Mouse (Mus musculus): Measurements from ENCODE around the gene Cdkn1b. TPM values are rescaled to one million over a fixed set of nuclear protein-coding genes. Genes with fewer than 3 reads are reported as not detected.

Gene Cdkn1b
- polyA plus RNA-seq, 1 experiment, result 47.4 TPM

DNA sequence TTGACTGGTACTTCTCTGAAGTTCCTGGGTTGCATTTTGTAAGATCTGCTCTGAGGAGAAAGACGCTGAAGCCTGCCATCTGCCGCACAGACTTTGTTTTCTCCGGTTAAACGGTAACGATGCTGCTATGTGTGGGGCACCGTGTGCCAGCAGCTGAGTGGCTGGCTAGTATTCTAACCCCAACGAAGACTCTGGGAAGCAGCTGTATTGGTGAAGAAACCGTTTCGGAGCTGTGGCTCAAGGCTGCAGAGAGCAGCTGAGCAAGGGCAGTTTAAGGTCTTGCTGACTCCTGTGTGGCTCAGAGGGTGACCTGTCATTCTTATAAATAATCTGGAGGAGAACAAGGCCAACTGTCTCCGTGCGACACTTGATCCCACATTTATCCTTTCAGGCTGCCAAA is 33.8 kb downstream of the Cdkn1b start:
- no peak overlapping the region for H3K4me3 ChIP-seq (replicated peaks; ENCODE audit: control insufficient read depth, low read depth, low read length)
- WGBS, result 96% methylated on average over 11 of the region's 11 CpGs
- H3K4me1 ChIP-seq (ENCODE audit: control insufficient read depth, insufficient read depth, low read length), result no peaks in the 10 kb centered on the region
- no peak overlapping the region for H3K27ac ChIP-seq (ENCODE audit: control insufficient read depth, insufficient read depth, low read depth, low read length, poor library complexity)
- TF ChIP-seq CTCF (IDR thresholded peaks at IDR 0.05; ENCODE audit: control insufficient read depth, insufficient read depth, low read length), result no peak
- TF ChIP-seq POLR2A (IDR thresholded peaks at IDR 0.05; ENCODE audit: borderline replicate concordance, control insufficient read depth, low read depth, low read length), result no peak

DNA sequence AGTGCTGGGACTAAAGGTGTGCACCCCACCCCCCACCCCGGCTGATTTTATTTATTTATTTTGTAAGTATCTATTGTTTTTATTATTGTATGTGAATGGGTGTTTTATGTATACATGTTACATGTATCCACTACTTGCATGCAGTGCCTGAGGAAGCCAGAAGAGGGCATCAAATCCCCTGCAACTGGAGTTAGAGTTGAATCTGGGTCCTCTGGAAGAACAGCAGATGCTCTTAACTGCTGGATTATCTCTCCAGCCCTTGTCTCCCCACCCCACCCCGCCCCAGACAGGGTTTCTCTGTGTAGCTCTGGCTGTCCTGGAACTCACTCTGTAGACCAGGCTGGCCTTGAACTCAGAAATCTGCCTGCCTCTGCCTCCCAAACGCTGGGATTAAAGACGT is 36.2 kb downstream of the Cdkn1b start:
- H3K4me3 ChIP-seq (replicated peaks; ENCODE audit: control insufficient read depth, low read depth, low read length), result no peak overlapping the region
- 93% methylated on average over 4 of the region's 4 CpGs for WGBS
- H3K27ac ChIP-seq (ENCODE audit: control insufficient read depth, insufficient read depth, low read depth, low read length, poor library complexity), result no peak overlapping the region
- H3K4me1 ChIP-seq (ENCODE audit: control insufficient read depth, insufficient read depth, low read length), result no peaks in the 10 kb centered on the region; the same call in 1 of the 2 replicates
- TF ChIP-seq CTCF (IDR thresholded peaks at IDR 0.05; ENCODE audit: control insufficient read depth, insufficient read depth, low read length) (no peak), POLR2A (IDR thresholded peaks at IDR 0.05; ENCODE audit: borderline replicate concordance, control insufficient read depth, low read depth, low read length) (no peak)

- Histone ChIP-seq H3K4me1 (ENCODE audit: control insufficient read depth, insufficient read depth, low read length) (no peaks in the 10 kb centered on the region; the same call in 1 of the 2 replicates), H3K27ac (ENCODE audit: control insufficient read depth, insufficient read depth, low read depth, low read length, poor library complexity) (no peak overlapping the region), H3K4me3 (replicated peaks; ENCODE audit: control insufficient read depth, low read depth, low read length) (no peak overlapping the region)
- TF ChIP-seq CTCF (IDR thresholded peaks at IDR 0.05; ENCODE audit: control insufficient read depth, insufficient read depth, low read length) (no peak), POLR2A (IDR thresholded peaks at IDR 0.05; ENCODE audit: borderline replicate concordance, control insufficient read depth, low read depth, low read length) (no peak)
- 73% methylated on average over 5 of the region's 5 CpGs for WGBS
Measured at GRCm38 (mm10) chr6:134961286-134961685, 41.1 kb downstream of the Cdkn1b start.

DNA sequence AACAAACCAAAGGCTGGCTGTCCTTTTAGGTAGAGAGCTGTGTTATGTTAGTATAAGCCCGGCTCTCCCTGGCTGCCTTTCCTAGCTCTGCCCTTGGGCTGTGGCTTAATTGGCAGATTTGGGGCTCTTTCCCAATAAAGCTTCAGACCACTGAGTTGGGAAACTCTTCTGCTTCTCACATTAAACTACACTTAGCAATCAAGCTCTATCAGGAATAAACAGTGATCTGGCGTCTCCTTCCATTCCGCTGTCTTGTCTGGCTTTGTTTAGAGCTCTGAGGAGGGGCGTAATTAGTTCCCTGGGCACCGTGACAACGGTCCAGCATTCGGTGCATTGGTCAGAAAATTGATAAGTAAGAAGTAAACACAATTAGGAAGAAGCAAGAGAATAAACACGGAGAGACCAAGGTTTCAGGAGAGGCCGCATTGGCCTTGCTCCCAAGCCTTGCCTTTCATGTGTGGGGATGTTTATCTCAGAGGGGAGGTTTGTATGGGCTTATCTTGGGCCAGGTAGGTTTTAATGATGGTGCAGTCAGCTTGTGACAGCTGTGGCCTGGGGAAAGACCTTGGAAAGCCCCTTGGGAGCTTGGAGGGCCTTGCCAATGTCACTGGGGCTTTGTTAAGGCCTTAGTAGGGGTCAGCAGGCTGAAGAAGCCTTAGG is 41.8 kb downstream of the Cdkn1b start:
- 65% methylated on average over 9 of the region's 9 CpGs for WGBS
- H3K4me3 ChIP-seq (replicated peaks; ENCODE audit: control insufficient read depth, low read depth, low read length), result no peak overlapping the region
- TF ChIP-seq POLR2A (IDR thresholded peaks at IDR 0.05; ENCODE audit: borderline replicate concordance, control insufficient read depth, low read depth, low read length) (no peak), CTCF (IDR thresholded peaks at IDR 0.05; ENCODE audit: control insufficient read depth, insufficient read depth, low read length) (no peak)

DNA sequence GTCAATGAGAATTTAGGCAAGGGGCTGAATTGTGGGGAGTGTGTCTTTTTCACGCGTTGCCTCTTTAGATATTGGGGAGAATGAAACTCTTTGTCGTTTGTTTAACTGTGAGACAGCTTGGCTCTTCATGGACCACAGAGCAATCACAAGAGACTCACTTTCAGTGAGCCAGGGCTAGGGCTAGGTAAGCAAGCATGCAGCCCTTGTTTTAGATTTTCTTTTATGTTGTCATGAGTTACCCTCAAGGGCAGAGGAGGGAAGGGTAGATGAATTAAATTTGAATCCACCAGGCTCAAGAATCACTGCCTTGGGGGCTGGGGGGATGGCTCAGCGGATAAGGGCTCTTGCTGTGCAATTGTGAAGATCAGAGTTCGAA is 42.3 kb downstream of the Cdkn1b start:
- H3K27ac ChIP-seq (ENCODE audit: control insufficient read depth, insufficient read depth, low read depth, low read length, poor library complexity), result no peak overlapping the region
- H3K4me1 ChIP-seq (ENCODE audit: control insufficient read depth, insufficient read depth, low read length), result no peaks in the 10 kb centered on the region; the same call in 1 of the 2 replicates
- TF ChIP-seq POLR2A (IDR thresholded peaks at IDR 0.05; ENCODE audit: borderline replicate concordance, control insufficient read depth, low read depth, low read length) (no peak), CTCF (IDR thresholded peaks at IDR 0.05; ENCODE audit: control insufficient read depth, insufficient read depth, low read length) (no peak)
- no peak overlapping the region for H3K4me3 ChIP-seq (replicated peaks; ENCODE audit: control insufficient read depth, low read depth, low read length)
- 92% methylated on average over 5 of the region's 5 CpGs for WGBS

More for the DNA sequence above, 41.8 kb downstream of the Cdkn1b start:
- Histone ChIP-seq H3K27ac (ENCODE audit: control insufficient read depth, insufficient read depth, low read depth, low read length, poor library complexity) (no peak overlapping the region), H3K4me1 (ENCODE audit: control insufficient read depth, insufficient read depth, low read length) (no peaks in the 10 kb centered on the region; the same call in 1 of the 2 replicates)

- Histone ChIP-seq H3K27ac (ENCODE audit: control insufficient read depth, insufficient read depth, low read depth, low read length, poor library complexity) (no peak overlapping the region), H3K4me1 (ENCODE audit: control insufficient read depth, insufficient read depth, low read length) (no peaks in the 10 kb centered on the region; the same call in 1 of the 2 replicates), H3K4me3 (replicated peaks; ENCODE audit: control insufficient read depth, low read depth, low read length) (no peak overlapping the region)
- TF ChIP-seq POLR2A (IDR thresholded peaks at IDR 0.05; ENCODE audit: borderline replicate concordance, control insufficient read depth, low read depth, low read length), result no peak
- no peak for TF ChIP-seq CTCF (IDR thresholded peaks at IDR 0.05; ENCODE audit: control insufficient read depth, insufficient read depth, low read length)
- WGBS, result 78% methylated on average over 2 of the region's 2 CpGs
Measured at GRCm38 (mm10) chr6:134963910-134964309, 43.7 kb downstream of the Cdkn1b start.

GRCm38 (mm10) chr6:134966681-134967080 is 46.5 kb downstream of the Cdkn1b start:
- 81% methylated on average over 5 of the region's 5 CpGs for WGBS
- Histone ChIP-seq H3K4me1 (ENCODE audit: control insufficient read depth, insufficient read depth, low read length) (no peaks in the 10 kb centered on the region), H3K27ac (ENCODE audit: control insufficient read depth, insufficient read depth, low read depth, low read length, poor library complexity) (no peak overlapping the region), H3K4me3 (replicated peaks; ENCODE audit: control insufficient read depth, low read depth, low read length) (no peak overlapping the region)
- no peak for TF ChIP-seq CTCF (IDR thresholded peaks at IDR 0.05; ENCODE audit: control insufficient read depth, insufficient read depth, low read length)
- no peak for TF ChIP-seq POLR2A (IDR thresholded peaks at IDR 0.05; ENCODE audit: borderline replicate concordance, control insufficient read depth, low read depth, low read length)

DNA sequence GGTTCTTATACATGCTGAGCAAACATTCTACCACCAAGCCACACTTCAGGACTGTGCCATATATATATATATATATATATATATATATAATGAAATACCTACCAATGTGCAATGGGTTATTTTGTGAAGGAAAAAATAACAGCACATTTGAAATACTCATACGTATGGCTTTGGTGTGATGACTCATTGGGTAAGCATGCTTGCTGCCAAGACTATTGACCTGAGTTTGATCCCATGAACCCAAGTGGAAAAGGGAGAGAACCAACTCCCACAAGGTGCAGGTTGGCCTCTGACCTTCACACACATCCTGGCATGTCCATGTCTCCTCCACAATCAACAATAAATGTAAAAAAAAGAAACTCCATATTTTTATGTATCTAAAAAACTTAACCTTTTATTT is 48.1 kb downstream of the Cdkn1b start:
- H3K27ac ChIP-seq (ENCODE audit: control insufficient read depth, insufficient read depth, low read depth, low read length, poor library complexity), result no peak overlapping the region
- no peaks in the 10 kb centered on the region for H3K4me1 ChIP-seq (ENCODE audit: control insufficient read depth, insufficient read depth, low read length)
- H3K4me3 ChIP-seq (replicated peaks; ENCODE audit: control insufficient read depth, low read depth, low read length), result no peak overlapping the region
- 83% methylated on average over 1 of the region's 1 CpGs for WGBS
- TF ChIP-seq CTCF (IDR thresholded peaks at IDR 0.05; ENCODE audit: control insufficient read depth, insufficient read depth, low read length) (no peak), POLR2A (IDR thresholded peaks at IDR 0.05; ENCODE audit: borderline replicate concordance, control insufficient read depth, low read depth, low read length) (no peak)
